Comparison of ENCODE assay signal across 25 mouse cellular contexts in genomic region chr1:127514888-127515287, GRCm38 (mm10).
DNase-seq lines count a peak whose midpoint lies in the region; ATAC-seq and TF ChIP-seq lines count a peak whose summit lies in the region.
"Had no signal": no experiment of that assay in that cellular context is flagged by ENCODE, and none has a peak within 500 bp of the region (broad histone marks: within the 10 kb centered on the region; RNA-seq: fewer than 3 reads in every experiment).

No protein-coding gene starts in this region.

- H3K4me2 ChIP-seq in midbrain, embryonic 15.5 days, result no peak overlapping the region
- no peak overlapping the region for H3K4me2 ChIP-seq in midbrain, embryonic 16.5 days (ENCODE audit: low read length)
- H3K4me2 ChIP-seq: forebrain, embryonic 13.5 days; heart, embryonic 12.5 days; heart, embryonic 15.5 days; hindbrain, embryonic 13.5 days had no signal

- no peak overlapping the region for H3K9ac ChIP-seq in midbrain, embryonic 15.5 days
- no peak overlapping the region for H3K9ac ChIP-seq in midbrain, embryonic 16.5 days (ENCODE audit: low read depth, low read length)
- H3K9ac ChIP-seq: forebrain, embryonic 13.5 days; heart, embryonic 12.5 days; heart, embryonic 15.5 days; hindbrain, embryonic 13.5 days had no signal

- WGBS in midbrain, embryonic 15.5 days, result 98% methylated on average over 10 of the region's 10 CpGs
- 97% methylated on average over 10 of the region's 10 CpGs for WGBS in midbrain, embryonic 16.5 days
- WGBS in bone marrow, adult 2 months, result 89% methylated on average over 10 of the region's 10 CpGs

- no peak for TF ChIP-seq CTCF in bone marrow, adult 2 months (IDR thresholded peaks at IDR 0.05; ENCODE audit: control insufficient read depth, insufficient read depth, low read length)

- peak overlapping the region; percentile 76 for H3K4me3 ChIP-seq in megakaryocyte, embryonic 14.5 days (replicated peaks)
- no peak overlapping the region for H3K4me3 ChIP-seq in midbrain, embryonic 15.5 days
- no peak overlapping the region for H3K4me3 ChIP-seq in midbrain, embryonic 16.5 days (ENCODE audit: low read depth, low read length)
- H3K4me3 ChIP-seq in bone marrow, adult 2 months (replicated peaks; ENCODE audit: control insufficient read depth, low read depth, low read length), result peak overlapping the region; percentile 8
- H3K4me3 ChIP-seq: forebrain, embryonic 10.5 days; forebrain, embryonic 13.5 days; heart, embryonic 12.5 days; heart, embryonic 15.5 days; hindbrain, embryonic 10.5 days; hindbrain, embryonic 13.5 days had no signal

- no peaks in the 10 kb centered on the region for H3K27me3 ChIP-seq in megakaryocyte, embryonic 14.5 days (replicated peaks)
- no peaks in the 10 kb centered on the region for H3K27me3 ChIP-seq in midbrain, embryonic 15.5 days (replicated peaks)
- H3K27me3 ChIP-seq in midbrain, embryonic 16.5 days (ENCODE audit: control insufficient read depth, insufficient read depth, low read depth, low read length), result no peaks in the 10 kb centered on the region
- H3K27me3 ChIP-seq: forebrain, embryonic 13.5 days; heart, embryonic 12.5 days; heart, embryonic 15.5 days; hindbrain, embryonic 13.5 days had no signal

- H3K9me3 ChIP-seq in megakaryocyte, embryonic 14.5 days, result peaks cover 33% of the 10 kb centered on the region
- no peaks in the 10 kb centered on the region for H3K9me3 ChIP-seq in midbrain, embryonic 15.5 days
- H3K9me3 ChIP-seq in midbrain, embryonic 16.5 days (replicated peaks; ENCODE audit: control insufficient read depth, low read length, poor library complexity, severe bottlenecking), result no peaks in the 10 kb centered on the region
- H3K9me3 ChIP-seq: heart, embryonic 15.5 days; hindbrain, embryonic 13.5 days had no signal

- no peak for DNase-seq in left cerebral cortex, adult 11 months (ENCODE audit: low spot score)
- DNase-seq: adrenal gland, adult 8-10 months; adrenal gland, postnatal 25 days; cerebellum, adult 18-20 months; cerebellum, adult 9-10 months; cerebellum, postnatal 14 days; gastrocnemius, postnatal 10 days; gastrocnemius, postnatal 36 days; heart, postnatal 10 days; heart, postnatal 36 days had no signal

- ATAC-seq in megakaryocyte, adult 5-6 weeks (ENCODE audit: poor library complexity, severe bottlenecking), result no peak
- ATAC-seq in midbrain, embryonic 15.5 days (replicated peaks), result 0 out of 2 replicates have a peak, but pooled peaks have one; percentile 18
- no peak for ATAC-seq in midbrain, embryonic 16.5 days
- ATAC-seq: activated CD4-positive, CD25-positive, alpha-beta regulatory T cell, adult 4 months; CD4-positive, CD25-positive, alpha-beta regulatory T cell, adult 4 months; forebrain, embryonic 13.5 days; forebrain, embryonic 16.5 days; hindbrain, embryonic 16.5 days had no signal

- peaks cover 33% of the 10 kb centered on the region for H3K4me1 ChIP-seq in megakaryocyte, embryonic 14.5 days
- no peaks in the 10 kb centered on the region for H3K4me1 ChIP-seq in midbrain, embryonic 15.5 days
- H3K4me1 ChIP-seq in midbrain, embryonic 16.5 days (ENCODE audit: control insufficient read depth, insufficient read depth, low read length), result no peaks in the 10 kb centered on the region
- H3K4me1 ChIP-seq in bone marrow, adult 2 months (ENCODE audit: control insufficient read depth, insufficient read depth, low read length), result peaks cover 8% of the 10 kb centered on the region
- H3K4me1 ChIP-seq: forebrain, embryonic 10.5 days; forebrain, embryonic 13.5 days; hindbrain, embryonic 10.5 days; hindbrain, embryonic 13.5 days had no signal

- H3K36me3 ChIP-seq in megakaryocyte, embryonic 14.5 days (replicated peaks; ENCODE audit: low read length), result peaks cover 74% of the 10 kb centered on the region
- no peaks in the 10 kb centered on the region for H3K36me3 ChIP-seq in midbrain, embryonic 15.5 days (replicated peaks)
- H3K36me3 ChIP-seq in midbrain, embryonic 16.5 days (ENCODE audit: control insufficient read depth, insufficient read depth, low read length), result 0 out of 2 replicates have a peak, but pooled peaks cover 4% of the 10 kb centered on the region
- H3K36me3 ChIP-seq: heart, embryonic 15.5 days had no signal

- no peak overlapping the region for H3K27ac ChIP-seq in midbrain, embryonic 15.5 days
- H3K27ac ChIP-seq in midbrain, embryonic 16.5 days (ENCODE audit: low read length), result no peak overlapping the region
- H3K27ac ChIP-seq in bone marrow, adult 2 months (ENCODE audit: control insufficient read depth, insufficient read depth, low read depth, low read length, poor library complexity), result peak overlapping the region; percentile 57
- H3K27ac ChIP-seq: forebrain, embryonic 10.5 days; forebrain, embryonic 13.5 days; heart, embryonic 15.5 days; hindbrain, embryonic 10.5 days; hindbrain, embryonic 13.5 days had no signal

- no peak for TF ChIP-seq POLR2A in bone marrow, adult 2 months (IDR thresholded peaks at IDR 0.05; ENCODE audit: borderline replicate concordance, control insufficient read depth, low read depth, low read length)

Comparison
In these comparisons a context has a peak if more than half of its experiments do, and no peak if none do; other contexts are left out.
1. H3K4me3 ChIP-seq: peak in megakaryocyte, embryonic 14.5 days (single experiment) and bone marrow, adult 2 months (single experiment); none in midbrain, embryonic 15.5 days (single experiment) and midbrain, embryonic 16.5 days (single experiment).